ENCODE assay signal across 8 mouse cellular contexts in the genomic region with DNA sequence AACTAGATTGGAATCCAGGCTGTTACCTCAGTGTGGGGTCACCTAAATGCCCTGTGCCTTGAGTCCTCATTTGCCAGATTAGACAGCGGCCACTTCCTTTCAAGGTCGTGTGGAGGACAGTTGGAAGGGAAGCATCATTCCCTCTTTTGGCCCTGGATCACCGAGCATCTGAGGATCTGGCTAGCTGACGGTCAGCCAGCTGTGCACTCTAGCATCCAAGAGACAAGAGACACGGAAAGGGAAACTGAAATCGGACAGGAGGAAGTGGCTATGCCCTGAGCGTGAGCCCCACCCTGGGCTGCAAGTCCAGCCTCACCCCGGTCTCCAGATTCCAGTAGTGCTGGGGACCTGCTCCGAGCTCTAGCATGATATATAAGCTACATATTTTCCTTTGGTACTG. TPM values are rescaled to one million over a fixed set of nuclear protein-coding genes. Genes with fewer than 3 reads are reported as not detected.
A peak's percentile ranks its signal among the peaks of the same experiment; 100 is the strongest.
DNase-seq lines count a peak whose midpoint lies in the region; ATAC-seq and TF ChIP-seq lines count a peak whose summit lies in the region.

No protein-coding gene starts in this region.

- H3K4me3 ChIP-seq in lung, postnatal 0 days (ENCODE audit: low read depth, low read length) = no peak overlapping the region
- H3K4me3 ChIP-seq in thymus, adult 2 months (ENCODE audit: control insufficient read depth, insufficient read depth, low read length) = no peak overlapping the region

- no peak for TF ChIP-seq EP300 in lung, postnatal 0 days (IDR thresholded peaks at IDR 0.05)

- WGBS in lung, postnatal 0 days = 62% methylated on average over 9 of the region's 9 CpGs
- WGBS in thymus, adult 2 months = 84% methylated on average over 9 of the region's 9 CpGs

- no peak for TF ChIP-seq CTCF in lung, postnatal 0 days (IDR thresholded peaks at IDR 0.05)
- no peak for TF ChIP-seq CTCF in thymus, adult 2 months (IDR thresholded peaks at IDR 0.05; ENCODE audit: borderline replicate concordance, control insufficient read depth, extremely low read depth, insufficient read depth, low read length, poor library complexity)

- no peaks in the 10 kb centered on the region for H3K9me3 ChIP-seq in lung, postnatal 0 days (ENCODE audit: low read length)

- no peak overlapping the region for H3K27ac ChIP-seq in lung, postnatal 0 days (ENCODE audit: low read length)
- no peak overlapping the region for H3K27ac ChIP-seq in thymus, adult 2 months (ENCODE audit: control insufficient read depth, insufficient read depth, low read length)

- peak; percentile 29; the same call in 1 of the 2 replicates for ATAC-seq in lung, postnatal 0 days

- no peak overlapping the region for H3K9ac ChIP-seq in lung, postnatal 0 days (replicated peaks; ENCODE audit: low read depth)

- H3K4me2 ChIP-seq in lung, postnatal 0 days (replicated peaks; ENCODE audit: low read depth, low read length) = no peak overlapping the region

- DNase-seq in lung, postnatal 0 days (ENCODE audit: low spot score) = peak; percentile 38
- DNase-seq in lung, adult 18-20 months = no peak
- peak; percentile 67 for DNase-seq in gastrocnemius, postnatal 25 days
- peak; percentile 66 for DNase-seq in kidney, adult 9 months
- peak; percentile 25 for DNase-seq in neural tube, embryonic 10.5 days (ENCODE audit: extremely low spot score, low spot score)
- no peak for DNase-seq in thymus, adult 2 months
- no peak for DNase-seq in thymus, postnatal 25 days
- no peak for DNase-seq in spleen, adult 12 weeks (ENCODE audit: low spot score)

- no peak for TF ChIP-seq POLR2A in thymus, adult 2 months (IDR thresholded peaks at IDR 0.05; ENCODE audit: control insufficient read depth, extremely low read depth, insufficient read depth, low read length, poor library complexity)

- no peaks in the 10 kb centered on the region for H3K27me3 ChIP-seq in lung, postnatal 0 days (replicated peaks; ENCODE audit: insufficient read depth, low read length)
- no peaks in the 10 kb centered on the region for H3K27me3 ChIP-seq in thymus, adult 2 months (ENCODE audit: control insufficient read depth, insufficient read depth, low read length)

- H3K36me3 ChIP-seq in lung, postnatal 0 days (ENCODE audit: insufficient read depth, low read length) = no peaks in the 10 kb centered on the region
- no peaks in the 10 kb centered on the region for H3K36me3 ChIP-seq in thymus, adult 2 months (ENCODE audit: control insufficient read depth, insufficient read depth, low read length)

- no peaks in the 10 kb centered on the region for H3K4me1 ChIP-seq in lung, postnatal 0 days (ENCODE audit: insufficient read depth, low read depth, low read length)
- no peaks in the 10 kb centered on the region for H3K4me1 ChIP-seq in thymus, adult 2 months (replicated peaks; ENCODE audit: control insufficient read depth, insufficient read depth, low read length)

RNA-seq across cellular contexts. Expression of a gene that starts 39.4 kb away (rescaled TPM):
- polyA plus RNA-seq in lung, postnatal 0 days (2015; fragmentation: Nextera tagmentation; extraction: Ambion mirVana) = 0.33 and 0.37 TPM in 2 replicates
- under 1 TPM; 0.31 to 0.46 TPM for total RNA-seq in gastrocnemius, postnatal 25 days (2021)
- polyA plus RNA-seq in thymus, adult 2 months (2012; rRNA removed) = 0.19 and 0.20 TPM in 2 replicates

RNA-seq across cellular contexts. Expression of a gene that starts 51.4 kb away (rescaled TPM):
- 0.43 and 0.47 TPM in 2 replicates for polyA plus RNA-seq in lung, postnatal 0 days (2015; fragmentation: Nextera tagmentation; extraction: Ambion mirVana)
- total RNA-seq in gastrocnemius, postnatal 25 days (2021) = not detected
- 2.8 and 5.4 TPM in 2 replicates for polyA plus RNA-seq in thymus, adult 2 months (2012; rRNA removed)

RNA-seq across cellular contexts. Expression of a gene that starts 52.7 kb away (rescaled TPM):
- 17.4 and 18.8 TPM in 2 replicates for polyA plus RNA-seq in lung, postnatal 0 days (2015; fragmentation: Nextera tagmentation; extraction: Ambion mirVana)
- total RNA-seq in gastrocnemius, postnatal 25 days (2021) = 10 to 100 TPM; 63.8 to 81.0 TPM
- 13.4 and 20.5 TPM in 2 replicates for polyA plus RNA-seq in thymus, adult 2 months (2012; rRNA removed)

Comparison
In these comparisons a context has a peak if more than half of its experiments do, and no peak if none do; other contexts are left out.
1. DNase-seq: peak in lung, postnatal 0 days (single experiment), gastrocnemius, postnatal 25 days (single experiment), kidney, adult 9 months (single experiment) and neural tube, embryonic 10.5 days (single experiment); none in lung, adult 18-20 months (0 of 2), thymus, adult 2 months (single experiment), thymus, postnatal 25 days (single experiment) and spleen, adult 12 weeks (single experiment).